Mouse (Mus musculus): ENCODE results near the gene AI837181. TPM values are rescaled to one million over a fixed set of nuclear protein-coding genes. Genes with fewer than 3 reads are reported as not detected.
A peak's percentile ranks its signal among the peaks of the same experiment; 100 is the strongest.

Gene AI837181
- polyA plus RNA-seq, 1 experiment from 2014 or later = 44.4 TPM

- peaks cover 29% of the 10 kb centered on the region for H3K4me1 ChIP-seq
- peaks cover 24% of the 10 kb centered on the region for H3K36me3 ChIP-seq (ENCODE audit: poor library complexity, severe bottlenecking)
- H3K27ac ChIP-seq = no peak overlapping the region
- H3K27me3 ChIP-seq = no peaks in the 10 kb centered on the region
- 86% methylated on average over 1 of the region's 1 CpGs for WGBS
- H3K4me2 ChIP-seq = no peak overlapping the region
- H3K9me3 ChIP-seq (replicated peaks) = no peaks in the 10 kb centered on the region
- no peak overlapping the region for H3K4me3 ChIP-seq
- H3K9ac ChIP-seq = no peak overlapping the region
- no peak for ATAC-seq
Observed at GRCm38 (mm10) chr19:5430408-5430807, 5.5 kb downstream of the AI837181 start.

- WGBS = 84% methylated on average over 4 of the region's 4 CpGs
- H3K4me3 ChIP-seq = no peak overlapping the region
- no peak for ATAC-seq
Observed at GRCm38 (mm10) chr19:5431911-5432464, 7.0 kb downstream of the AI837181 start.

DNA sequence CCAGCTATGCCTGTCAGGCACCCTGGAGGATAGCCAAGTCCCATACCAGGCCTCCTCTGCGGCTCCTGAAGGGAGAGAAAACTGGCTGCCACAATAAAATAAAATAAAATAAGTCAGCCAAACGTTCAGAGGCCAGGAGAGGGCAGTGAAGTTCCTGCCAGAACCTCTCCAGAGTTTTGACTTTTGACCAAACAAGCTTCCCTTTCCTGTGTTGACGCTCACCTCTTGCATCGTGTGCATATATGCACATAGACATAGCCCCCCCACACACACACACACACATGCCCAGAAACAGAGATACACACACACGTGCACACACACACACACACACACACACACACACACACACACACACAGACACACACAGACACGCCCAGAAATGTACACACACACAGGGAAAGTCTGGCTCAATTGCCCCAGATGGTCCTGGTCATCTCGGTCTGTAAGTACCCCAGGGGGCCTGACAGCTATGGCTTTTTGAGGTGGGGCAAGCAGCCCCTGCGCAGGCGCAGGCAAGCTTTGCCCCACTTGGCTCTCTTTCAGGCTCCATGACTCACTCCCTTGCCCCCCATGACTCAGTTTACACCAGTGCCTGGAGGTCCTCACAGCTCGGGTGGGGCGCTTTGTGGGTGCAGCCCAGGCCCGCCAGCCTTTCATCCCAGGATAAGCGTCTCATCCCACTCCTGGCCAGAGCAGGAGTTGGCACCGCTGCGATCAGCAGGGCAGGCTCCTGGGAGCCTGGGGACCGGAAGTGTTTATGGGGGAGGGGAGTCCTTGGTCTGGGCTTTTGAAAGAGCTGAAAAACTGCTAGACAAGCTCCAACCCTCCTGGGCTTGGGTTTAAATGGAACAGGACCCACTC lies 8.3 kb downstream of the AI837181 start:
- no peak for ATAC-seq
- no peaks in the 10 kb centered on the region for H3K9me3 ChIP-seq (replicated peaks)
- peaks cover 7% of the 10 kb centered on the region for H3K4me1 ChIP-seq
- peak overlapping the region; percentile 50 for H3K9ac ChIP-seq
- peaks cover 3% of the 10 kb centered on the region; the same call in 1 of the 2 replicates for H3K36me3 ChIP-seq (ENCODE audit: poor library complexity, severe bottlenecking)
- H3K27ac ChIP-seq = no peak overlapping the region
- 0 out of 2 replicates have a peak, but pooled peaks cover 6% of the 10 kb centered on the region for H3K27me3 ChIP-seq
- H3K4me3 ChIP-seq = 0 out of 2 replicates have a peak overlapping the region, but pooled peaks have one; percentile 12
- 16% methylated on average over 16 of the region's 16 CpGs for WGBS
- H3K4me2 ChIP-seq = peak overlapping the region; percentile 51

More at GRCm38 (mm10) chr19:5431911-5432464, 7.0 kb downstream of the AI837181 start:
- H3K4me1 ChIP-seq = peaks cover 13% of the 10 kb centered on the region
- no peaks in the 10 kb centered on the region for H3K9me3 ChIP-seq (replicated peaks)
- peaks cover 13% of the 10 kb centered on the region for H3K36me3 ChIP-seq (ENCODE audit: poor library complexity, severe bottlenecking)
- H3K27ac ChIP-seq = no peak overlapping the region
- H3K9ac ChIP-seq = no peak overlapping the region
- 0 out of 2 replicates have a peak, but pooled peaks cover 3% of the 10 kb centered on the region for H3K27me3 ChIP-seq
- no peak overlapping the region for H3K4me2 ChIP-seq

DNA sequence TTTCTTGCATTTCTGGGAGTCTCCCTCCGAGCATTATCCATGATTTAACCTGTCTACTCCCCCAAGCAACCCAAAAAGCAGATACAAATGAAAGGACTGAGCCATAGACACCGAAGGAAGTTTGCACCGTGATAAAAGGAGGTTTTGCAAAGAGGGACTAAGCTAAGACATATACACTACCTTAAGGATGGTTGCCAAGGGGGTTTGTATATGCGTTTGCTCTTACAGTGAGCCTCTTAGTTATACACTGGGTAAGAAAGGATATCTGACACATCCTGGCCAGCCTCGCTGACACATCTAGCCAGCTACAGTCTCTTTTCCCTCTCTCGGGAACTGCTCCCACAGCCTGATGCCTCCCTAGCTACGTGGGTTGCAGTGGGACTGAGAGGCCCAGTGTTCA lies 9.0 kb downstream of the AI837181 start:
- 74% methylated on average over 7 of the region's 7 CpGs for WGBS
- Histone ChIP-seq H3K27ac (no peak overlapping the region), H3K9me3 (replicated peaks) (no peaks in the 10 kb centered on the region), H3K4me2 (peak overlapping the region; percentile 51; the same call in 1 of the 2 replicates), H3K9ac (no peak overlapping the region), H3K4me1 (peaks cover 6% of the 10 kb centered on the region), H3K27me3 (0 out of 2 replicates have a peak, but pooled peaks cover 6% of the 10 kb centered on the region), H3K36me3 (ENCODE audit: poor library complexity, severe bottlenecking) (no peaks in the 10 kb centered on the region; the same call in 1 of the 2 replicates), H3K4me3 (no peak overlapping the region)
- ATAC-seq = no peak

- Histone ChIP-seq H3K9ac (no peak overlapping the region), H3K4me3 (no peak overlapping the region), H3K9me3 (replicated peaks) (peaks cover 6% of the 10 kb centered on the region; the same call in 1 of the 2 replicates), H3K27ac (no peak overlapping the region), H3K4me1 (peaks cover 17% of the 10 kb centered on the region), H3K27me3 (peaks cover 47% of the 10 kb centered on the region), H3K4me2 (no peak overlapping the region), H3K36me3 (ENCODE audit: poor library complexity, severe bottlenecking) (no peaks in the 10 kb centered on the region)
- no peak for ATAC-seq
- 73% methylated on average over 9 of the region's 9 CpGs for whole genome bisulfite sequencing
Observed at GRCm38 (mm10) chr19:5444371-5444908, 19.5 kb downstream of the AI837181 start.

DNA sequence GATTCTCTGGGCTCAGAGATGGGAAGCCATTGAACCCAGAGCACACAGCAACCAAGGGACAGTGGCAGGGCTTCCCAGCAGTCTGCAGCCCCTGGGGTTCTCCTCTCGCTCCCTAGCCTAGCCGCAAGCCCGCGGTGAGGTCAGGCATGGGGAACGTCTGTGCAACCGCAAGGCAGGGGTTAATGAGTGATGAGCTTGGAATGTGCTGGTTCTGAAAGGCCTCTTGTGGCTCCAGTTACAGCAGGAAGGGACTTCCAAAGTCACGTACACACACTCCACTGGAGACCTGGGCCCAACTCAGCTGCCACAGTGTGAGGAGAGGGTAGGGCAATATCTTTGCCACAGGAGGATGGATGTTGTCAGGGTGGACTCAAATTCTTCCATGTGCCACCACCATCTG lies 20.0 kb downstream of the AI837181 start:
- 37% methylated on average over 7 of the region's 7 CpGs for WGBS
- no peak overlapping the region for H3K4me3 ChIP-seq
- no peak for ATAC-seq
- peaks cover 6% of the 10 kb centered on the region; the same call in 1 of the 2 replicates for H3K9me3 ChIP-seq (replicated peaks)
- no peak overlapping the region for H3K9ac ChIP-seq
- H3K36me3 ChIP-seq (ENCODE audit: poor library complexity, severe bottlenecking) = no peaks in the 10 kb centered on the region
- no peak overlapping the region for H3K4me2 ChIP-seq
- peaks cover 17% of the 10 kb centered on the region for H3K4me1 ChIP-seq
- peaks cover 52% of the 10 kb centered on the region for H3K27me3 ChIP-seq
- H3K27ac ChIP-seq = no peak overlapping the region

GRCm38 (mm10) chr19:5445747-5446146 lies 20.8 kb downstream of the AI837181 start:
- no peak for ATAC-seq

GRCm38 (mm10) chr19:5447515-5448353 lies 22.8 kb downstream of the AI837181 start, which contains the start of gene Fosl1:
Gene Fosl1 (plus strand): TSS chr19:5447547.
- Histone ChIP-seq H3K4me1 (peaks cover 17% of the 10 kb centered on the region), H3K9me3 (replicated peaks) (no peaks in the 10 kb centered on the region), H3K4me2 (peak within 1 kb of the TSS; percentile 95), H3K36me3 (ENCODE audit: poor library complexity, severe bottlenecking) (no peaks in the 10 kb centered on the region), H3K4me3 (peak within 1 kb of the TSS; percentile 53), H3K27me3 (peaks cover 67% of the 10 kb centered on the region), H3K27ac (no peak within 1 kb of the TSS), H3K9ac (peak within 1 kb of the TSS; percentile 61)
- WGBS = 1% methylated on average over 70 of the region's 70 CpGs
- ATAC-seq = peak; percentile 70

More at GRCm38 (mm10) chr19:5445747-5446146, 20.8 kb downstream of the AI837181 start:
- H3K36me3 ChIP-seq (ENCODE audit: poor library complexity, severe bottlenecking) = no peaks in the 10 kb centered on the region
- peaks cover 60% of the 10 kb centered on the region for H3K27me3 ChIP-seq
- no peak overlapping the region for H3K9ac ChIP-seq
- H3K9me3 ChIP-seq (replicated peaks) = no peaks in the 10 kb centered on the region
- H3K27ac ChIP-seq = no peak overlapping the region
- no peak overlapping the region for H3K4me3 ChIP-seq
- H3K4me2 ChIP-seq = no peak overlapping the region
- 90% methylated on average over 5 of the region's 5 CpGs for WGBS
- H3K4me1 ChIP-seq = peaks cover 17% of the 10 kb centered on the region

- Histone ChIP-seq H3K27ac (no peak overlapping the region), H3K9me3 (replicated peaks) (no peaks in the 10 kb centered on the region), H3K27me3 (peaks cover 67% of the 10 kb centered on the region), H3K4me3 (peak overlapping the region; percentile 53), H3K36me3 (ENCODE audit: poor library complexity, severe bottlenecking) (no peaks in the 10 kb centered on the region), H3K4me2 (peak overlapping the region; percentile 95), H3K9ac (0 out of 2 replicates have a peak overlapping the region, but pooled peaks have one; percentile 61), H3K4me1 (peaks cover 17% of the 10 kb centered on the region)
- WGBS = 7% methylated on average over 36 of the region's 36 CpGs
- ATAC-seq = no peak
Observed at GRCm38 (mm10) chr19:5448354-5449150, 23.6 kb downstream of the AI837181 start.

DNA sequence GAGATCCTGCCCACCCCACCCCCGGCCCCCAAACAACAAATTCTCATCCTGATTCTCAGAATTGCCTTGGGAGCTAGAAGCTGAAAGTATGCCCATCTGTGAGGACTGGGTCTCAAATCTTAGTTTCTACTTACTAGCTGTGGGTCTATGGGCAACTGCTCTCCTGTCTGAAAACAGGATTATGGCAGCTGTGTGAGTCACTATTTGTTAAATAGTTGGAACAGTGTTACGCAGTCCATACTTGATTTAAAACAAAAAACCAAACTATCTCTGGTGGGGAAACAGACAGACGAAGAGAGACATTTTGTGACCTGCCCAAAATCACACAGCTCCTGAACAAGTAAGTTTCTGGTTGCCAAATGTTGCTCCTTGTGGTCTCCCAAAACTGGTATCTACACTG lies 24.7 kb downstream of the AI837181 start:
- no peak overlapping the region for H3K4me2 ChIP-seq
- H3K9me3 ChIP-seq (replicated peaks) = no peaks in the 10 kb centered on the region
- H3K4me3 ChIP-seq = no peak overlapping the region
- peaks cover 67% of the 10 kb centered on the region for H3K27me3 ChIP-seq
- no peak overlapping the region for H3K27ac ChIP-seq
- 84% methylated on average over 3 of the region's 3 CpGs for WGBS
- H3K9ac ChIP-seq = no peak overlapping the region
- H3K4me1 ChIP-seq = peaks cover 23% of the 10 kb centered on the region
- H3K36me3 ChIP-seq (ENCODE audit: poor library complexity, severe bottlenecking) = 0 out of 2 replicates have a peak, but pooled peaks cover 9% of the 10 kb centered on the region
- no peak for ATAC-seq

DNA sequence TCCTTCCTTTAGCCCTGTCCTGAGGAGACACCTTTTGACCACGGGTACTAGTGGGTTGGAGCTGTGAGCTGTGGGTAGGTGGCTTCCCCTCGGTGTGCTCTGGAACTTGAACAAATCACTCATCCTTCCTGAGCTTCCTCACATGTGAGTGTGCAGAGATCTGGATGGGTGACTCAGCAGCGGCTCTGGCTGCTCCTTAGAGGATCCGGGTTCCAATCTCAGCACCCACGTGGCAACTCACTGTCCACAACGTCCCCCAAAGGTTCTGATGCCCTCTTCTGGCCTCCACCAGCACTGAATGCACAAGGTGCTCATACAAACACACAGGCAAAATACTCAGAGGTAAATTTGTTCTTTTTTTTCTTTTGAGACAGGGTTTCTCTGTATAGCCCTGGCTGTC lies 26.8 kb downstream of the AI837181 start:
- WGBS = 82% methylated on average over 6 of the region's 6 CpGs
- Histone ChIP-seq H3K36me3 (ENCODE audit: poor library complexity, severe bottlenecking) (0 out of 2 replicates have a peak, but pooled peaks cover 9% of the 10 kb centered on the region), H3K27me3 (peaks cover 47% of the 10 kb centered on the region)

More for the DNA sequence above, 26.8 kb downstream of the AI837181 start:
- Histone ChIP-seq H3K4me2 (no peak overlapping the region), H3K4me1 (peaks cover 44% of the 10 kb centered on the region), H3K27ac (no peak overlapping the region), H3K9me3 (replicated peaks) (no peaks in the 10 kb centered on the region), H3K9ac (no peak overlapping the region), H3K4me3 (no peak overlapping the region)
- ATAC-seq = no peak

All from forebrain, embryonic 13.5 days (tissue).